Mouse (Mus musculus) liver, adult 2 months (tissue): ENCODE data around the gene Cacnb4.

Experiments used
- CTCF ChIP-seq: fragments of 200-500 bp; IDR thresholded peaks from 2 replicates; pipeline ENCODE4 v1.5.1; 2011; ENCODE audit warnings: low read depth, low read length, control low read depth
- POLR2A ChIP-seq: fragments of 200-500 bp; IDR thresholded peaks from 2 replicates; pipeline ENCODE4 v1.6.1; 2011; ENCODE audit warnings: low read length, control low read depth; ENCODE audit not compliant: insufficient read depth; ENCODE audit errors: extremely low read depth

- TF ChIP-seq POLR2A (no peak), CTCF (no peak)
These were observed 230.0 kb downstream of the Cacnb4 start for GRCm38 (mm10) chr2:52446648-52447047.
